Mouse (Mus musculus) lung, postnatal 36 days (tissue): Measurements from ENCODE around the gene Adam26b.
"Not testable (repeated sequence)": the region's sequence is repeated elsewhere in the genome, so short reads cannot be mapped to it uniquely, and the experiment has no call there.

Experiments used
- DNase-seq: peaks from one replicate; pipeline ENCODE4 v3.0.0; 2022; ENCODE audit warnings: mixed read lengths

The Adam26b gene

DNA sequence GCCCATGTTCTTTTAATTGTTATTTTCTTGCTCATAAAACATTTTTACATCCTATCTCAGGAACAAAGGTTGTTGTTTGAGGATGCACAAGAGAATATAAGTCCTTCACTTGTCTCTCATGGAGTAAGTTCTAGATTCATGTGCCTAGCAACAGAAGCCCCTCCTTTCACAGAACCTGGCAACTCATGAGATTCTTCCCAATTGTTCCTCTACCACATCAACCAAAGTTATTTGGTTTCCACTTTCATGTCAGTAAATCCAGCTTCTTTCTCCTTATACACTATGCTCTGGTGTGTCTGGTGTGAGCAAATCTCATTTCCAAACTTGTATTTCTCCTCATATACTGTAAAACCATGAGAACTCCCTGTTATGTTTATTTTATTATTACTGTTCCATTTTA is at the start of gene Adam26b:
Gene Adam26b (minus strand): TSS at position 101 of the 400 bp plus-strand sequence.
- DNase-seq: not testable (repeated sequence)

DNA sequence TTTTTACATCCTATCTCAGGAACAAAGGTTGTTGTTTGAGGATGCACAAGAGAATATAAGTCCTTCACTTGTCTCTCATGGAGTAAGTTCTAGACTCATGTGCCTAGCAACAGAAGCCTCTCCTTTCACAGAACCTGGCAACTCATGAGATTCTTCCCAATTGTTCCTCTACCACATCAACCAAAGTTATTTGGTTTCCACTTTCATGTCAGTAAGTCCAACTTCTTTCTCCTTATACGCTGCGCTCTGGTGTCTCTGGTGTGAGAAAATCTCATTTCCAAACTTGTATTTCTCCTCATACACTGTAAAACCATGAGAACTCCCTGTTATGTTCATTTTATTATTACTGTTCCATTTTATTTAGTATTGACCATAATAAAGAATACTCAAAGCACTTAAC is 48.7 kb upstream of the Adam26b start, which contains the start of gene Adam26a:
Gene Adam26a (minus strand): TSS at position 101 of the 400 bp plus-strand sequence.
- DNase-seq: not testable (repeated sequence)
